Mouse (Mus musculus): ENCODE results near the gene Cramp1l.

GRCm38 (mm10) chr17:24923246-24923645 lies 92.3 kb downstream of the Cramp1l start:
- TF ChIP-seq CTCF (IDR thresholded peaks at IDR 0.05; ENCODE audit: low read depth, low read length) (no peak), GATA1 (IDR thresholded peaks at IDR 0.05; ENCODE audit: borderline replicate concordance, low read length) (no peak), TAL1 (conservative IDR thresholded peaks at IDR 0.05; ENCODE audit: low read depth, low read length) (no peak), POLR2AphosphoS5 (IDR thresholded peaks at IDR 0.05; ENCODE audit: insufficient replicate concordance, low read depth, low read length) (no peak)

All from G1E (cell line).